Mouse (Mus musculus): ENCODE measurements around the gene Hsp90ab1. TPM values are rescaled to one million over a fixed set of nuclear protein-coding genes. Genes with fewer than 3 reads are reported as not detected.

The Hsp90ab1 gene
- total RNA-seq, 2 experiments from 2014 or later = 1,799 to 1,827 TPM

- peak; percentile 41 to 65 for DNase-seq (ENCODE audit: low spot score in 2 of 2)
Measured at GRCm38 (mm10) chr17:45596631-45597396, 23.7 kb upstream of the Hsp90ab1 start.

DNA sequence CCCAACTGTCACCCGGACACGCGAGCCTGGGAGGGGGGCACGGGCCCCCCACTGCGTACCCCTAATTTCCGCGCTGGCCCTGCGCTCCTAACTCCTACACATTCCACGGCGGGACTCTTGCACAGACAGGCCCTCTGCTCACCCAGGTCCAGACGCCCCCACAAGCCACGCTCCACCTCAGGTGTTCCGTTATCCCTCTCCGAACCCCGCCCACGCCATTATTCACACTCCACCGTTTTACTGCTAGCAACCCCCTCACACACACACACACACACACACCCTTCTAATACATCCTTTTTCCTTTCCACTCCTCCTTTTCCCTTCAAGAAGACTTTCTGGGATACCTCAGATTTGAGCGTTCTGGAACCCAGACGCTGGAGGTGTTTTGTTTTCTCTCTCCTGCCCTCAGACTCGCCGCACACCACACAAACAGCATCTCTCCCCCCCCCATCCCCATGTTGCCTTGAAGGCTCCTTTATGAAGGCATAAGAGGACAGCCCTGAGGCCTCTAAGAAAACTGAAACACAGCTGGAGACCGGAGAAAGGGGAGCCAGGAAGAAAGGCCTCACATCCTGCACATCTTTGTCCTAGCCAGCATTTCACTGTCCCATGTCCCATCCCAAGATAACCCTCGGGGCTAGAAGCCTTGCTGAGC, 22.8 kb upstream of the Hsp90ab1 start:
- no peak for DNase-seq (ENCODE audit: low spot score in 2 of 2)

DNA sequence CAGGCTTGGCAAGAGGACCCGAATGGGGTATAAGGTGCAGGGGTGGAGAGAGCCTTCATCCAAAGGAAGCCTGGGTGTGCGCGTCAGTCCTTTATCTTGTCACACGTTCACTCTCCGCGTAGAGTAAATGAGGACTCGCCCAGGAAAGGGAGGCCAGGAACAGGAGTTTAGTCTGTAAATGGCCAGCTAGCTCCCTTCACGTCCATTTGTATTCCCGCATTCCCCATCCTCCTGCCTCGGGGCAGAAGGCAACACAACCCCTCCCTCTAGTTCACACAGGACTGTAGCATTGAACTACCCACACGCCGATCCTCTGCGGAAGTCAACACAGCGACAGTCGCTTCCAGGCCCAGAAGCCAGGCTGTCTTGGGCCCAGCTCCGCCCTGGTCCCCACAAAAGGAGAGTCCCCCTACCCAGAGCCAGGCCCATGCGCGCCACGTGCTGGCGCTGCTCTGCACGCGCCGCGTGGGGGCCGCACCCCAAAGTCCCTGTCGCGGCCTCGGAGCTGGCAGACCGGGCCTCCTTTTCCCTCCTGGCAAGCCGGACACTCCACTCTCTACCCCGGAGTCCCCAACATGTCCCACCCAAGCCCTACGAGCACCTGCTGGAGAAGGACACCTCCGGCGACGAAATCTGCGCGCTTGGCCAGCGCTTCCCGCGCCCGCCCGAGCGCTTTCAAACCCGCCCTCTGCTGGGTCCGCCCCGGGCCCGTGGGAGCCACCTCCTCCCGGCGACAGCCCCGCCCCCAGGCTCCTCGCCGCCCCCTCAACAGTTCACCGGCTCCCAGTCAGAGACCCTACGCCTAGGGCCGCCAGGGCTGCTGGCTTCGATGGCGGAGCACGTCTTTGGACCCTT, 22.0 kb upstream of the Hsp90ab1 start:
- peak in 1 of 2 experiments; percentile 49 for DNase-seq (ENCODE audit: low spot score in 2 of 2)

- DNase-seq (ENCODE audit: low spot score in 2 of 2) = no peak
Measured at GRCm38 (mm10) chr17:45594195-45594594, 21.1 kb upstream of the Hsp90ab1 start.

DNA sequence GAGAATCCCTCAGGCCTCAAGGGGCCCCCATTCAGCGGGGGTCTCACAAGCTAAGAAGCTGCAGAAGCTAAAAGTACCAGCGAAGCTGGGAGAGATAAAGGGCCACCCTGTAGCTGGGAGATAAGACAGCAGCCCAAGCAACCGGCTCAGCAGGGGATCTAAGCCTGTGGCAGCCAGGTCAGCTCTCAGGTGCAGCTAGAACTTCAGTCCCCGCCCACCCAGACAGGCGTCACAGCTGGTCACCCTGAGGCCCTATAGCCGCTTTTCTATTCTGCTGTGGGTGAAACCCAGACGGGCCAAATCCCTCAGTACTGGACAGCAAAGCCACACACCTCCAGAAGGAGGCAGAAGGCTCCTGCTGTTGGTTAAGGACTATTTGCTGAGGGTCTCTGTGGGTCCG, 20.4 kb upstream of the Hsp90ab1 start:
- no peak for DNase-seq (ENCODE audit: low spot score in 2 of 2)

DNA sequence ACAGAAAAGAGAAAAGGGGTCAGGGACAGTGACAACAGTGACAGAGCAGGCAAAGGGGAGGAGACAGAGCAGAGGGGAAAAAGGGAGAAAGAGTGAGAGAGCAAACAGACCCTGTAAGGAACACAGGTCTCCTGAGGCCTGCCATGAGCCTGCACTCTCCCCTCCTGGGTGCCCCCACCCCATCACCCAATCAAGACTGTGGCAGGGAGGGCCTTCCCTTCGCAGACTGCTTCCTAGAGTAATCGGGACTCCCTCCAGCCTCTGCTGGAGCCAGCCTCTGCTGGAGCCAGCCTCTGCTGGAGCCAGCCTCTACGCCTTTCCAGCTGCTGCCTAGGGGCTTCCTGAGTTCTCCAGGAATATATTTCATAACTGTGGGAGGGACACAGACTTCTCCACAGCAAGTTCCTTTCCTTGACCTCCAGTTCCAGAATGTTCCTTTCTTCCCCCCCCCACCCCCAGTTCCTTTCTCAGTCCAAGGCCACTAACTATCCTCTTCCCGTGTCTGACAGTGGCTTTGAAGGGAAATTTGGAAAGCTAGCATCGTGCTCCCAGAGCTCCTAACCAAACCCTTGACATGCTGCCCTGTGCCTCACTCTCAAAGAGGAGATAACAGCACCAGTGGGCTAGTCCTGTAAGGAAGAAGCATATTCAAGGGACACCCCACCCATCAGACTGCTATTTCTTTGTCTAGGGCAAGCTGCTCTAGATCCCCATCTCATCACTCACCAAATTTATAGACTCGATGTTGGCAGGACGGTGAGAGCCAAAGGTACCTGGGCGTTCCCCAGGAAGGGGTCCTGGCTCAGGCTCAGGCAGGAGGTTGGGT, 19.7 kb upstream of the Hsp90ab1 start:
- DNase-seq (ENCODE audit: low spot score in 2 of 2) = no peak

GRCm38 (mm10) chr17:45591701-45592605, 18.9 kb upstream of the Hsp90ab1 start:
- no peak for DNase-seq (ENCODE audit: low spot score in 2 of 2)

- no peak for DNase-seq (ENCODE audit: low spot score in 2 of 2)
Measured at GRCm38 (mm10) chr17:45590410-45590809, 17.3 kb upstream of the Hsp90ab1 start.

DNA sequence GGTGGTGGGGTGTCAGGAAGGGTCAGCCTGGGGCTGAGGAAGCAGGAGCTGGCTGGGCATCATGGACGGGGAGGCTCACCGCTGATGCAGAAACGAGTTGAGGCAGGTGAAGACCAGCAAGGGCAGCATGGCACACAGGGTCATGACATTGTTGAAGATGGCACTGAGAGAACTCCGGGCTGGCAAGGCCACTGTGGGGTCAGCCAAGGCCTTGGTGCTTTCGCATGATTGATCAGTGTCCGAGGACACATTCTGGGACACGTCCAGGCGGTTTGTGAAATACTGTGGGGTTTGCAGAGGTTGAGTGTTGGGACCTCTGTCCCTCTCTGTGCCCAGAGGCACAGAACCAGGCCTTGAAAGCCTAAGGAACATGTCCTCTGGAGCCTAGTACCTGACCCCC, 16.8 kb upstream of the Hsp90ab1 start:
- DNase-seq (ENCODE audit: low spot score in 2 of 2) = no peak

DNA sequence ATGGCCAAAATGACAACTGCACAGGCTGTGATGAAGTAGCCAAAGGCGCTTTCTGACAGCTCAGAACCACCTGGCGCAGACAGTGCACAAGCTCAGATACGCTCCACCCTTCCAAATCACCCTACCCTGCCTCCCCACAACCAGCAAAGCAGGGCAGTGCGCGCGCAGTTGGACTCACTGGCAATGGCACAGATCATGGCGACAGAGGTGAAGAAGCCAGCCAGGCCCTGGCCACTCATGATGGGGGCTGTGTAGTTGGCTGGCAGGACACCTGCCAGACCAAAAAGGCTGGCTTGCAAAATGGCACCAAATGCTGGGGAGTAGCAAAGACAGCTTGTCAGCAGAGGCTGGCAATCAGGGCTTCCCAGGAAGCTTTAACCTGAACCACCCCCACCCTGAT, 16.2 kb upstream of the Hsp90ab1 start:
- DNase-seq (ENCODE audit: low spot score in 2 of 2) = no peak

- DNase-seq (ENCODE audit: low spot score in 2 of 2) = no peak
Measured at GRCm38 (mm10) chr17:45588370-45588769, 15.3 kb upstream of the Hsp90ab1 start.

DNA sequence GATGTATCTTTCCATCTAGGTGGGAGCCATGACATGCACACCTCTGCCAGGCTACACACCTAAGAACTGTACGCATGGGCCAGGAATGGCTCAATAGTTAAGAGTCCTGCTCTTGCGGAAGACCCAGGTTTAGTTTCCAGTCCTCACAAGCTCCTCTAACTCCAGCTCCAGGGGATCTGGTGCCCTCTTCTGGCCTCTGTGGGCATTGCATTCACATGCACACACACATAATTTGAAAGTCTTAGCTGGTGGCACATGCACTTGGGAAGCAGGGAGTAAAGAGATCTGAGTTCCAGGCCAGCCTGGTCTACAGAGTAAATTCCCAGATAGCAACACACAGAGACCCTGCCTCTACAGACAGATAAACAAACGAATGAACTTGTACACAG, 13.4 kb upstream of the Hsp90ab1 start:
- no peak for DNase-seq (ENCODE audit: low spot score in 2 of 2)

DNA sequence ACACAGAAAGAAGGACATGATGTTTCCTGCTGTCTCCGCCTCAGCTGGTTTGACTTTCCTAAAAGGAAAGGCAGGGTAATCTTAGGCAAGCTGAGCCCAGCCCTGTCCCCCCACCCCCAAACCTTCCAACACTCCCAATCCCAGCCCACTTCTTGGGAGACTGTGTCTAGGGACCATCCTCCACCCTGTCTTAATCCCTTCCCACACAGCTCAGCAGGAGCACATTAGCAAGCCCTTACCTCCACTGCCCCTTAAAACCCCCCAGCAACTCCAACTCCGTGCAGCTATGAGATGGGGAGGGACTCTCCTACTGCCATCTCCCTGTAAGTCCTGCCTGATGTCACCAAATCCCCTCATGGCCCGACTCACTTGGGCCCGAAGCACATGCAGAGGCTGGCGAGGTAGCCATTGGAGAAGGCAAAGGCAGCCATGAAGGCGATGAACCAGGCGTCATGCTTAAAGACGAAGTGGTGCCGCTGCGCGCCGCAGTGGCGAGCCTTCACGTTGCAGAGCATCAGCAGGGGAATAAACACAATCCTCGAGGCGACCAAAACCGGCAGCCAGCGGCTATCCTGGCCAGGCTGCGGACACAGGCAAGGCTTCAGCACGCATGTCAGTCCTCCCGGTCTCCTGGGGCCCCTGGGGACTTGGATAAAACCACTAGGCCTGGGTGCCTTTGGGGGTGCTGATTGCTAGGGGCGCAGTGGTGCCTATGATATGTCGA, 12.8 kb upstream of the Hsp90ab1 start:
- no peak for DNase-seq (ENCODE audit: low spot score in 2 of 2)

DNA sequence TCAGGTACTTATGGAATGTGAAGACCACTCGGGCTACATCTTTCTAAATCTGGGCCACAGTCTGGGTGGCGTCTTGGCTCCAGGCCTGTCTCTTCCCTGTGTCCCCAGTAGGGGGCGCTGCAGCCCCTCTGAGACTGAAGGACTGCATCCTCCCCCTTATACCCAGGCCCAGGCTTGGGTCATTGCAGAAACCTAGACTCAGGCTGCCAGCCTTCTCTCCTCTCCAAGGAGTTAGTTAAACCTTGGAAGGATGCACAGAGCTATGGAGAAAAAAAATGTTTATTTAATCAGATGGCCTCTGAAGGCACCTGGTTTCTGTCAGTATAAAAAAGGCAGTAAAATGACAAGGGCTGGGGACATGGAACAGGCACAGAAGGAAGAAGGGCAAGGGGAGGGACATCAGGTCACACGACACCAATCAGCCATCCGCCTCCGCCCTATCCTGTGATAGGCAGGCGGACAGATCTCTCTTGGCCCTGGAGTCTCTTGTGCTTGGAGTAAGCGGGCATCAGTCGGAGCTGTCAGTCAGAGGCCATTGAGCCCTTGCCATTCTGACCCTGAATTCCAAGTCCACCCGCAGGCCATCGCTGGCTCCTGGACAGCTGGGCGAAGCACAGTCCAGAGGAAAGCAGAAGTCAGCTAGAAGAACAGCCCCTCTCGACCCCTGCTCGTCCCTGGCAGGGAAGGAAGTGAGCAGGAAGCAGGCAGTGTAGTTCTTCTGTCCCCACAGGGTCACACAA, 12.0 kb upstream of the Hsp90ab1 start:
- DNase-seq (ENCODE audit: low spot score in 2 of 2) = peak in 1 of 2 experiments; percentile 79

DNA sequence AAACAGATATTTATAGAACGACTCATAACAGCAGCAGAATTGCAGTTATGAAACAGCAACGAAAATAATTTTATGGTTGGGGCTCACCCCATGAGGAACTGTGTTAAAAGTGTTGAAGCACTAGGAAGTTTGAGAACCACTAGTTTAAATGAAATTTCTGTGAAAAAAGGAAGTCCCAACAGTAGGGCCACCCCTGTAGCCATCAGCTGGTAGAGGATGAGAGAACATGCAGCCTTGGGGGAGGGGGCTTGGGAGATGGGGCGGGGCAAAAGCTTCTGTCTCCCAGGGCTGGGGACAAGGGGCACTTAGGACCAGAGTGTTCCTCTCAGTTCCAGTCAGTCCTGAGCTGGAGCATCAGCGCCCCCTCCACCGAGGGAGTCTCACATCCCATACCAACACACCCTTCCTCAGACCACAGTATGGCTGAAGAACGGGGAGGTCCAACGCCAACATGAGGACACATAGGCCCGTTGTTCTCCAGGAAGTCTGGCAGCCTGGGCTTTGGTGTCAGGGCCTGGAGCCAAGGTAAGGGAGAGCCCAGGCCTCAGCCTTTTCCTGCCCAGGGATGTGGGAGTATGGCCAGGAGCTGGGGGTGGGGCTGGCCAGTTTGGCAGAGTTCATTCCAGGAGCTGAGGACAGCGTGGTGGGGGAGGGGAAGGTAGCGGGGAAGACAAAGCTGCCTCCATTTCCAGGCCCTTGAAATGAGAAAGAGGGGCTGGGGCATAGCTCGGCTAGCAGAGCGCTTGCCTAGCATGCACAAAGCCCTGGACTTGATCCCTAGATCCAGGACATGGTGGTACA, 11.2 kb upstream of the Hsp90ab1 start:
- DNase-seq (ENCODE audit: low spot score in 2 of 2) = peak in 1 of 2 experiments; percentile 72

DNA sequence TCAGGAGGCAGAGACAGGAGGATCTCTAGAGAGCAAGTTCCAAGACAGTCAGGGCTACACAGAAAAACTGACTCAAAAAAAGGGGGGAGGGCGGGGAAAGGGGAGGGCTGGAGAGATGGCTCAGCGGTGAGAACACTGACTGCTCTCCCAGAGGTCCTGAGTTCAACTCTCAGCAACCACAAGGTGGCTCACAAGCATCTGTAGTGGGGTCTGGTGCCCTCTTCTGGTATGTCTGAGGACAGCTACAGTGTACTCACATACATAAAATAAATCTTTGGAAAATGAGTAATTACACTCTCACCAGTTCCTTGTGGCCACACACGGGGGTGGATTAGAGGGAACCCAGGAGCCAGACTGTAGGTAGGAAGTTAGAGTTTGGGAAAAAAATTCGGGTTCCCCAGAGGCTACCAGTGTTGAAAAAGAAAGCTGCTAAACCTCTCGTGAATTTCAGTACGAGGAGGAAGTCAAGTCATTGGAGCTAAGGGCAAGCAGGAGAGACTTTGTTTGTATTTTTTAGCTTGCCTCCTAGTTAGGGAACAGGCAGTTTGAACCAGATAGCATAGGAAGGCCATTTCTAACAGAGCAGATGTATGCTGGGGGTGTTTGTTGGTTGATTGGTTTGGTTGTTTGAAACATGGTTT, 9.8 kb upstream of the Hsp90ab1 start:
- no peak for DNase-seq (ENCODE audit: low spot score in 2 of 2)

- DNase-seq (ENCODE audit: low spot score in 2 of 2) = no peak
Measured at GRCm38 (mm10) chr17:45582188-45582587, 9.1 kb upstream of the Hsp90ab1 start.
